Mouse (Mus musculus): Measurements from ENCODE around the gene Trf.
A peak's percentile ranks its signal among the peaks of the same experiment; 100 is the strongest.

Gene Trf

DNA sequence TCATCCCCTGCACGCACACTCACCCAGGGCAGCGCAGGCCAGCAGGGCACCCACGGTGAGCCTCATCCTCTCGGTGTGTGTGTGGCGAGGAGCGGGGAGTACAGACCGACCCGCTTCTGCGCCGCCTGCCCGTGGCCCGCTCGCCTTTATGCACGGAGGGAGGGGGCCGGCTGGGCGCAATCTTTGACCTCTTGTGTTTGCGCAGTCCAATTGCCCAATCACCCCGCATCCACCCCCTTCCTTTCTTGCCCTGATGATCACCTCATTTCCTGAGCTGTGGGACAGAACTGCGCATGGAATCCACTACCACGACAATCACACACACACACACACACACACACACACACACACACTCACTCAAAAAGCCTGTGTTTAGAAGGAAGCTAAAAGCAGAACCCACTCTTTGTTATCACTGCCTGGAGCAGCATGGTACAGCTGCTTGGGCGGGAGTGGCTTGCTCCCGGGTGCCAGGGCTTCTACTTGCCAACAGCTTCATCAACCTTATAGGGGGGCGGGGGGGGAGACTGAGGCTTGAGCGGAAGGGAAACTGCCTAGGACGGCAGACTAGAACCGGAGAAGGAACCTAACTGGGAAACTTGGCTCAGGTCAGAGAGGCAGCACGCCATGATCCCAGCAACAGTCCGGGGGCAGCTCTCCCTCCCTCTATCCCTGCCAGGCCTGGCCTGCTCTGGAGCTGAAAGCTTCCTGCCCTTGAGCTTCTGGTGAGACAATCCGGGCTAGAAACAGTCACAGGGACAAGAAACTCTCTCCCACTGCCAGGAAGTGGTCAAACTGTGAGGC is at the start of gene Trf, which contains the start of gene Gm20425:
Gene Trf, minus strand, starts transcription at position 294 of the 801 bp plus-strand sequence.
Gene Gm20425, minus strand, starts transcription at position 157 of the 801 bp plus-strand sequence.
- peak; percentile 20 for DNase-seq (ENCODE audit: low spot score)

DNA sequence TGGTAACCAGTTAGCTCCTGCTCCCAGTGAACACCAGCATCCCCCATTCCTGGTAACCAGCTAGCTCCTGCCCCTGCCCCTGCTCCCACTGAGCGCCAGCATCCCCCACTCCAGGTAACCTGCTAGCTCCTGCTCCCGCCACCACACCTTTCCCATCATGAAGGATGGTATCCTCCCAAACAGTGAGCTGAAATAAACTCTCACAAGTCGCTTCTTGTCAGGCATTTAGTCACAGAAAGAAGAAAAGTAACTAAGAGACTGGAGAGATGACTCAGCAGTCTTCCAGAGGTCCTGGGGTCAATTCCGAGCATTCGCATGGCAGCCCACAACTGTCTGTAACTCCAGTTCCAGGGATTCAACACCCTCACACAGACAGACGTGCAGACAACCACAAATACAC is 46.6 kb upstream of the Trf start:
- DNase-seq (ENCODE audit: low spot score): no peak

GRCm38 (mm10) chr9:103275676-103276075 is 45.4 kb upstream of the Trf start:
- DNase-seq (ENCODE audit: low spot score): no peak

GRCm38 (mm10) chr9:103274819-103275218 is 44.6 kb upstream of the Trf start:
- DNase-seq (ENCODE audit: low spot score): no peak

DNA sequence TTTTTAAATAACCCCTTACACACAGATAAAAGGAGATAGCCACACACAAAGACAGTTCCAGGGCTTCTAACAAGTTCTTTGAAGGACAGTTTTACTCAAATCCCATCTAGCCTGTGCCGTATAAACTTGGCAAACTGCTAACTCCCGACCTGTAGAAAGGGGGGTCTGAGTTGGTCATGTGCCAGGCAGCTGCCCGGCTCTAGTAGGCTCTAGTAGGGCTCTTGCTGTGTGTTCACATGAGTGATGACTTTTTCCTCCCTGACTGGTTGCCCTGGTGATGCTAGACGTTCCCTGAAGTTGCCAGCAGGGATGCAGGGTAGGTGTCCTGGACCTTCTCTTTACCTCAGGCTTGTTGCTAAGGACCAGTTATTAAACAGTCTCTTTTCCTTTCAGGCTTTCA is 40.9 kb upstream of the Trf start:
- DNase-seq (ENCODE audit: low spot score): no peak

DNA sequence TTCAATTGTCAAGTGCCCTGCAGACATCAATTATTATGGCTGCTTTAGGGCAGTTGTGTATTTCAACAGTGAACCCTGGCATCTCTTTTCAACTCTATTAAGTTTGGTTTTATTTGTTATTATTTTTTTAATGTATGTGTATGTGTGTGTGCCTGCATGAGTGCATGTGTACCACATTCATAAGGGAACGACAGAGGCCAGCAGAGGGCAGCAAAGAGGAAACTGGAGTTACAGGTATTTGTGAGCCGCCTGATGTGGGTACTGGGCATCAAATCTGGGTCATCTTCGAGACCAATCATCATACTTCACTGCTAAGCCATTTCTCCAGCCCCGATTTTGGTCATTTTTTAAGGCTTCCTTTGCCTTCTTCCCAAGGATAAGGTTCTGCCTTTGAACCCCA is 35.5 kb upstream of the Trf start:
- DNase-seq (ENCODE audit: low spot score): no peak

- no peak for DNase-seq (ENCODE audit: low spot score)
Measured at GRCm38 (mm10) chr9:103252906-103253305, 22.7 kb upstream of the Trf start.

DNA sequence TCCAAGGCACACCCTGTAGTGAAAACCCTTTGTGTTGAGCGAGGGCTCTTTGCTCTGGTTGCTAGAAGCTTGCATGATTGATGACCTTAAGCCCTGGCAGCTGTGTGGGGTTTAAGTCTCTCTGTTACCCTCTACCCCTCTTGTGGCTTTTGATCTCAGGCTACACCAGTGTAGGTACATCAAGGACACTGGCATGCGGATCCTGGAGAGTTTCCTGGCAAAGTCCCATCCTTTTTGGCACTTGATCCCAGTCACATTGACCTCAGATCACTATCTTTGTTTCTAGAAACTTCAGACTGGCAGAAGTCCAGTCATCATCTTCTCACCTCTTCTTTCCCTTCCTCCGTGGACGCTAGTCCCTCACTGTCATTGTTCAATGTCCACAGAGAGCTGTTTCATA is 18.4 kb upstream of the Trf start:
- DNase-seq (ENCODE audit: low spot score): no peak

DNA sequence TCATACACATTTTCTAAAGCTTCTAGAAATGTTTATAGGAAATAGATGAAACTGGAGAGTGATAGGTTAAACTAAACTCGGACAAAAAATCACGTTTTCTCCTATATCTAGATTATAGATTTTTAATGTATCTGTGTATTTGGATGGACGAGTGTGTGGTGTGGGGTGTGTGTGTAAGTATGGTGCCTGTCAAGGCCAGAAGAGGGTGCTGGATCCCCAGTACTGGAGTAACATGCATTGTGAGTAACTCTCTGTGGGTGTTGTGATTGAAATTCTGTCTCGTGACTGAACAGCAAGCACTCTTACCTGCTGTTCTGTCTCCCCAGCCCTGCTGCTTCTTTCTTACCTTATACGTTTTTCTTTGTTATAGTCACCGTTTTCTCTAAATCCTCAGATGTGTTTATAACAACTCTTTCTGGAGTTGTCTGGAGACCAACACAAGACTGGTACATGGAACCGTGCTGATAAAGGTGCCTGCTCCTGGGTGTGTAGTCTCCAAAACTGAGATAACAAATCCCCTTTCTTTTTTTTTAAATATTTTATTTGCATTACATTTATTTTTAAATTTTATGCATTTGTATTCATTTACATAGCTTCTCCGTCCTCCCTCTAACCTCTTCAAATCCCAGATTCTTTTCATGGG is 16.4 kb upstream of the Trf start:
- no peak for DNase-seq (ENCODE audit: low spot score)

DNA sequence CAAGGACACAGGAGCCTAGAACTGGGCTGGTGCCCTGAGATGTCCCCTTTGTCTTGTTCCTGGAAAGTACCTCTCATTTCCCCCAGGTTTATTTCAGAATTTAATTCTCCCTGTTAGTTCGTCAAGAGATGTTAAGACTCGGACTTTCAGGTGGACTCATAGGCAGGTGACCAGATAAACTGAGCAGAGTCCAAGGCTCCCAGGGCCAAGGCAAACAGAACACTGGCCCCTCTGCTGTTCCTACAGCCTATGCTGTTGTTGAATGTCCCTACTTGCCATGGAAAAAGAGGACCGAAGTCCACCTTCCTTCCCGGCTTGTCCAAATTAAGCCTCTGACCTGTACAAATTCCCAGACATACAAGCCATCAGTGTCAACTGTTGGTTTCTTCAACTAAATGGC is 13.4 kb upstream of the Trf start:
- DNase-seq (ENCODE audit: low spot score): no peak

DNA sequence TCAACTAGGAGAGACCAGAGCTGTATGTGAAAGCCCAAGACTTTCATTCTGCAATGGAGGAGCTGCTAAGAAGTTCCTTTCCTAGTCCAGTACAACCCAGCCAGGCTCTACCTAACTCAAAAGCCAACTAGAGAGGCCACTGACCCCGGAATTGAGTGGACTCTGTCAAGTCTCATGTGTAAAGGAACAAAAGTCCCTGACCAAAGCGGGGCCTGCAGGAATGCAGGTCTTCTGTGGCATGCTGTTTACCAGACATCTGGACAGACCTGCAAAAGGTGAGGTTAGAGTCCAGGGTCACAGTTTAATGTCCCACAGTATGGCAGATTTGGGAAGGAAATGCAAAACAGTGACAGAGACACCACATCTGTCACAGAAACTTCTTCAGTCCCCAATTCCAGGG is 11.0 kb upstream of the Trf start:
- DNase-seq (ENCODE audit: low spot score): no peak

GRCm38 (mm10) chr9:103239471-103239870 is 9.2 kb upstream of the Trf start:
- DNase-seq (ENCODE audit: low spot score): no peak

DNA sequence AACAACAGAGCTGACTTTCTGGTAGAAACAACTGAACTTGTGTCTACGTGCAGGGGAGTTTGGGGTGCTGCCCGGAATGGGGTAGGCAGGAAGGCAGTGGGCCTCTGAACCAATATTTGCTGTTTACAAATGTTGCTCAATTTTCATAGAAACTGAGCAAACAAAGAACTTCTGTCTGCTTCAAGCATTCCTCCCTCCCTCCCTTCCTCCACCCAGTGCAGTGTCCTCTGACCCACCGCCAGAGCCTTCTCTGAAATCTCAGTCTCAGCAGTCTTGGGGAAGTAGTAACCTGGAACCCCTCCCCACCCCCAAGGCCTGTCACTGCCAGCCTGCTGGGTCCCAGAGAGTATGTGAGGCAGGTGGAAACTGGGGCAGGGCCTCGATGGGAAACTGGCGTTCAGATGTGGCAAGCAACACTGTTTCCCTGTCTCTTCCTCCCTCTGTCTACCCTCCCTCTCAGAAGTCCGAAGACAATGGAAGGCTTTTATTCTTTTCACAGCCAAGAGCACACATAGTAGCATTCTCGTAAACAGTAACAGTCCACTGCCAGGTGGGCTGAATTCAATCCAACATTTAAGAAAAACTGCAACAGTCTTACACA is 4.4 kb upstream of the Trf start:
- no peak for DNase-seq (ENCODE audit: low spot score)

DNA sequence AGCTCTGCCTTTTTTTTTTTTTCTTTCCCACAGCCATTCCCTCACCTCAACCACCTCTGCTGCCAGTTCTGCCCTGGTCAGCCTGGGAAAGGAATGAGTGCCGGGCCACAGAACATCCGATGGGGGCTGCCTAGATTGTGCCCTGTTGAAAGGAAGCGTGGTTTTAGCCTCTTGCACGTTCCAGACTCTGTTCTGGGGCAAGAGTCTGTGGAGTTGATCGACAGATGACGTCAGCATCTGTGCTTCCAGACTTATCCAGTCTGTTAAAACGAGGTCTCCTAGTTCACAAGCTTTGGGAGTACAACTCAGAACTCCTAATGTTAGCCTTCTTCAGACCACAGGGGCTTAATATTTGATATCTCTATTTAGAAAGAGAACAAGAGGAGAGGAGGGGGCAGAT is 3.8 kb upstream of the Trf start:
- no peak for DNase-seq (ENCODE audit: low spot score)

GRCm38 (mm10) chr9:103233006-103233395 is 2.8 kb upstream of the Trf start:
- DNase-seq (ENCODE audit: low spot score): no peak

GRCm38 (mm10) chr9:103232232-103233005 is 2.2 kb upstream of the Trf start:
- DNase-seq (ENCODE audit: low spot score): no peak

DNA sequence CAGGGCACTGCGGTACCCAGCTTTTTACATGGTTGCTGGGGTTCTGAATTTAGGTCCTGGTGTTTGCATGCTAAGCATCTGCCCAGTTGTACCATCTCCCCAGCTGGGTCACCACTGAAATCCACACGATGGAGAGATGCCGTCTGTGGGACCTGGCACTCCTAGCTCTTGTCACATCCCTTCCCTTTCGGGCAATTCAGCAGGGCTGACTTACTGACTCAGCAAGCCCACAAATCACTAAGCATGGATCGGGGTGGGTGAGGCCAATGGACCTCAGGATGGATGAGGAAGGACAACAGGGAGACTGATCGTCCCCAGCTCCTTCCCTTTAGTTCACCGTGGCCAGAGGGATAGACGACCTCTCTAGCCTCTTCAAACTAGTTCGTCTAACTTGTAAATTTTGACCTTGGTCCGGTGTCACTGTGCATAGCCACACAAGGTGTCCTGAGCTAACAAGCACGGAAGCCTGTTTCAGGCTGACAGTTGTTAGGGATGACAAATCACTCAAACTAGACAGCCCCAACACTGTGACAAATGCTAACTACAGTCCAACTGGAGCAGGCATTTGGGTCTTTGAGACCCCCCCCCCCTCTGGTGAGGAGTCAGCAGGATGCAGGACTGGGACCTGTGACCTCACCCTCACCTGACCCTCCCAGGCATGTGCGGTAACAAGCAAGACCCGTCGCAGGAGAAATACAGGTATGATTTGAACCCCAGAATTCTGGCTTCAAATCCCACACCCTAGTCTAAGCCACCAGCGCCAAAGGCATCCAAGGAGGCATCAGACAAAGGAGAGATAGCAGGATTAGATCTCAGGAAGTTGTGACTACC is 992 bp downstream of the Trf start:
- DNase-seq (ENCODE audit: low spot score): no peak

DNA sequence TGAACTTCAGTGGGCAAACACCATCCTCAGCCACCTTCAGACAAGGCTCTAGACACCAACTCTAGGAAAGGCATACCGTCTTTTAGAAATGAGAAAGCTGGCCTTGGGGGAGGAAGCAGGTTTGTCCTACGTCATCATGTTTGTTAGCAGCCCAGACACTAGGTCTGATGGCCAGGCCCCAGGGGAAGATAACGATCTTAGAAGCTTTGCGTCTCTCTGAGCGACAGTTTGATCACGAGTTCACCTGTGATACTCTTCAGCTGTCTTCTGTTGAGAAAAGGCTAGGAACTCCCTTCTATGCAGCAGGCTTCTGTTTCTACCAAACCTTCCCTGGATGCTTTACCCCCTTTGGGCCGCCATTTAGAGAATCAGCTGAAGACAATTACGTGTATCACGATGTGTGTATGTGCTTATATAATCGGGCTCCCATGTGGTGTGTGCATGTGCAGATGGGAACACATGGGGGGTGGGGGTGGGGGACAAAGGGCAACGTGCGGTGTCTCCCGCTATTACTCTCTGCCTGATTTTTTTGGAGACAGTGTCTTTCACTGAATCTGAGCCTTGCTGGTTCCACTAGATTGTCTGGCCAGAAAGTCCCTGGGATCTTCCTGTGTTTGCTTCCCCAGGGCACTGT is 1.8 kb downstream of the Trf start:
- no peak for DNase-seq (ENCODE audit: low spot score)

DNA sequence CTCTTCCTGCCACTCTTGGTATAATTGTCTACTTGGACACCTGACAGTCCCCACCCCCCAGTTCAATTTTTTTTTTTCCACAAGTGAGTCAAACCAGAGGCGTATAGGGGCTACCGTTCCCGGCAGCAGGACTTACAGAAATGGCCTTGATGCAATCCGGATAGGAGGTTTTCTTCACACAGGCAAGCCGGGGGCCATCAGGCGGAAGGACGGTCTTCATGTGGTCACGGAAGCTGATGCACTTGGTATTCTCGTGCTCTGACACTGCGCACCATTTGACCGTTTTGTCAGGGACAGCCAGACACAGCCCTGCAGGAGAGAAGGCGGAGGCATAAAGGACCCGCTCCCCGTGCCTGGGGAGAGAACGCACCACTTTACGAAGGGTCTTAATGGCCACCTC is 2.5 kb downstream of the Trf start:
- DNase-seq (ENCODE audit: low spot score): no peak

DNA sequence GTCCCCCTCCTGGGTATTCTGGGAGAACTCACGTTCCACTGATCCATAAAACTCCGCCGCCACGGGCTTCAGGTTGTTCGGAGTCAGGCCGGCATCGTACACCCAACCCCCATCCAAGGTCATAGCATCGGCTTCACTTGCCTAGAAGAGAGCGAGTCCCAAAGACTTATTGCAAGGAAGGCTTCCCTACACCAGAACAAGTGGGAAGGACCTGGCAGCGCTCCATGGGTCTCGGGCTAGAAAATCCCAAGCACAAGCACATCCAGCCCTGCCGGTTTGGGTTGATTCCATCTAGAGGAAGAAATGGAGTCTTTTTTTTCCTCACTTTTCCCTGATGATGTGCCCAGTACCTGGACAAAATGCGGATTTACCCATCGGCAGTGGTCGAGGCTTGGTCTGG is 3.4 kb downstream of the Trf start:
- DNase-seq (ENCODE audit: low spot score): peak; percentile 22

DNA sequence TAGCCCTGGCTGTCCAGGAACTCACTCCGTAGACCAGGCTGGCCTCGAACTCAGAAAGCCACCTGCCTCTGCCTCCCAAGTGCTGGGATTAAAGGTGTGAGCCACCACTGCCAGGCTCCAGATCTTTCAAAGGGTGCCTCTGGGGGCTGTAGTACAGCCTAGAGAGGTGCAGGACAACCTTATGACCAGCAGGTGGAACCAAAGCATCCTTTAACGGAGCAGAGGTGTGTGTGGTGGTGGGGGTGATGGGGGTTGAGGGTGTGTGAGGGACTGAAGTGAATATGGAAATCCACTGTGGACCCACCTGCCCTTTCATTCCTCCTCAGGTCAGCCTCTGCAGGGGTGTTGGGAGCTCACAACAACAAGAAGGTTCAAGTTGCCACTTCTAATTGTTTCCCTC is 4.8 kb downstream of the Trf start:
- DNase-seq (ENCODE audit: low spot score): no peak
